Mouse (Mus musculus) layer of hippocampus, postnatal 10 days (tissue): ENCODE measurements around the gene Arid5b. TPM values are rescaled to one million over a fixed set of nuclear protein-coding genes. Genes with fewer than 3 reads are reported as not detected.

ENCODE experiments used
- DNase-seq, 2 experiments: peaks; one replicate each; pipeline ENCODE4 v3.0.0; 2021; ENCODE audit warnings: low spot score in 2 of 2
- long read RNA-seq: library from polyadenylated mRNA; stranded (forward); transcript quantifications from one replicate; pipeline ENCODE4 v2.0.0, GENCODE M21; 2023
- total RNA-seq, 2 experiments: library from RNA; stranded (reverse); gene quantifications; 2 replicates each; pipeline ENCODE4 v1.2.3; 2021

Arid5b gene
- 10 to 100 TPM; 16.0 to 18.2 TPM for total RNA-seq
- long read RNA-seq, partial matches to known transcripts = 0 of 2 reads
- long read RNA-seq, other reads (novel, unspliced or antisense) = 2 of 2 reads

- peak; percentile 48 to 58 for DNase-seq
Measured at GRCm38 (mm10) chr10:68278632-68279361, at the start of gene Arid5b. Arid5b (minus strand) TSS chr10:68278740.

- no peak for DNase-seq
Measured at GRCm38 (mm10) chr10:68325378-68325777, 46.8 kb upstream of the Arid5b start.

- DNase-seq = no peak
Measured at GRCm38 (mm10) chr10:68324061-68324460, 45.5 kb upstream of the Arid5b start.

GRCm38 (mm10) chr10:68323167-68323566, 44.6 kb upstream of the Arid5b start:
- no peak for DNase-seq

- DNase-seq = no peak
Measured at GRCm38 (mm10) chr10:68320986-68321385, 42.4 kb upstream of the Arid5b start.

GRCm38 (mm10) chr10:68320496-68320895, 42.0 kb upstream of the Arid5b start:
- no peak for DNase-seq

- no peak for DNase-seq
Measured at GRCm38 (mm10) chr10:68319438-68319837, 40.9 kb upstream of the Arid5b start.

GRCm38 (mm10) chr10:68318438-68318979, 40.0 kb upstream of the Arid5b start:
- no peak for DNase-seq

- no peak for DNase-seq
Measured at GRCm38 (mm10) chr10:68312734-68313133, 34.2 kb upstream of the Arid5b start.

GRCm38 (mm10) chr10:68301013-68301412, 22.5 kb upstream of the Arid5b start:
- DNase-seq = no peak

GRCm38 (mm10) chr10:68289465-68289864, 10.9 kb upstream of the Arid5b start:
- DNase-seq = no peak

GRCm38 (mm10) chr10:68282466-68283391, 4.2 kb upstream of the Arid5b start:
- DNase-seq = peak; percentile 63 to 75

- no peak for DNase-seq
Measured at GRCm38 (mm10) chr10:68281775-68282106, 3.2 kb upstream of the Arid5b start.

- DNase-seq = no peak
Measured at GRCm38 (mm10) chr10:68281076-68281774, 2.7 kb upstream of the Arid5b start.

GRCm38 (mm10) chr10:68279516-68280501, 1.3 kb upstream of the Arid5b start:
- peak; percentile 58 to 71 for DNase-seq

GRCm38 (mm10) chr10:68277671-68278151, 829 bp downstream of the Arid5b start:
- DNase-seq = peak; percentile 27 to 43

- DNase-seq = peak in 1 of 2 experiments; percentile 72
Measured at GRCm38 (mm10) chr10:68276976-68277441, 1.5 kb downstream of the Arid5b start.

- DNase-seq = peak; percentile 66 to 75
Measured at GRCm38 (mm10) chr10:68276350-68276975, 2.1 kb downstream of the Arid5b start.
